Mouse (Mus musculus) kidney, embryonic 16.5 days (tissue): ENCODE measurements around the gene Gm26657. TPM values are rescaled to one million over a fixed set of nuclear protein-coding genes. Genes with fewer than 3 reads are reported as not detected.

Experiments used
- ATAC-seq: fragments of 200-750 bp; cut with Nextera tagmentation; 2 replicates; pipeline ENCODE4 v1.8.0; 2017; ENCODE audit warnings: moderate TSS enrichment; ENCODE audit not compliant: low FRiP score, low TSS enrichment
- H3K27ac ChIP-seq: fragments of 300-500 bp; sonication (generic); 2 replicates; pipeline ENCODE4 v1.5.1; 2014; ENCODE audit warnings: low read length
- H3K27me3 ChIP-seq: fragments of 300-500 bp; sonication (generic); 2 replicates; pipeline ENCODE4 v1.6.1; 2014; ENCODE audit warnings: low read length, control low read depth, mixed read lengths; ENCODE audit not compliant: insufficient read depth
- H3K36me3 ChIP-seq: fragments of 300-500 bp; sonication (generic); 2 replicates; pipeline ENCODE4 v1.6.1; 2014; ENCODE audit warnings: low read length, control low read depth, mixed read lengths; ENCODE audit not compliant: insufficient read depth
- H3K4me1 ChIP-seq: fragments of 300-500 bp; sonication (generic); 2 replicates; pipeline ENCODE4 v1.6.1; 2014; ENCODE audit warnings: low read length, control low read depth, mixed read lengths; ENCODE audit not compliant: insufficient read depth
- H3K4me2 ChIP-seq: fragments of 300-500 bp; sonication (generic); replicated peaks from 2 replicates; pipeline ENCODE4 v1.6.1; 2014; ENCODE audit warnings: low read depth, low read length
- H3K4me3 ChIP-seq: fragments of 300-500 bp; sonication (generic); 2 replicates; pipeline ENCODE4 v1.5.1; 2014; ENCODE audit warnings: mild to moderate bottlenecking, low read length
- H3K9ac ChIP-seq: fragments of 300-500 bp; sonication (generic); replicated peaks from 2 replicates; pipeline ENCODE4 v1.6.1; 2014; ENCODE audit warnings: low read length
- H3K9me3 ChIP-seq: fragments of 300-500 bp; sonication (generic); 2 replicates; pipeline ENCODE4 v1.6.1; 2016; ENCODE audit warnings: low read length, control low read depth
- WGBS: fragments of 180-500 bp; shearing (Covaris S2); extraction: QIAGEN DNeasy Blood & Tissue Kit; methylation state at CpG from one replicate; pipeline ENCODE4 v1.1.7; 2014; 5-methylcytosine and 5-hydroxymethylcytosine counted together
- polyA plus RNA-seq: library from polyadenylated mRNA; unstranded; fragments of >200 nt; fragmentation: Nextera tagmentation; extraction: Ambion mirVana; gene quantifications from 2 replicates; pipeline ENCODE4 v1.2.1, GENCODE M21; 2015

Gene Gm26657
- polyA plus RNA-seq, 1 experiment from 2014 or later, result not detected

DNA sequence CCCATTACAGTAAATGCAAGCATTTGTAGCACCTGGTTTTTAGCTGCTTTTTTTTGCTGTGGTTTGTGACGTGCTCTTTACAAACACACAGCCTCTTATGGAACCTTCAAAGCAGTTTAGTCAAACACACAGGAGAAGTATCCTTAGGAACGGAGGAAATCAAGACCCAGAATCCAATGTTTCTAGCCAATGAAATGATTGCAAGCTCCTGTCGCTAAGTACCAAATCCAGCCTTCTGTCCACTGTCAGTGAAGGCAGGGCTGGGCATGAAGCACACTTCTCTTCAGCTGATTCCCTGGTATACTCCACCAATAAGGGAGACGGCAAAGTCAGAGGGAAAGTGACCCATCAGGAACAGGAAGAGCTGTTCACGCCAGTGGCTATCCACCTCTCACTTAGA, 16.2 kb downstream of the Gm26657 start:
- Histone ChIP-seq H3K9ac (no peak overlapping the region), H3K27ac (no peak overlapping the region), H3K4me3 (no peak overlapping the region), H3K4me2 (no peak overlapping the region), H3K4me1 (no peaks in the 10 kb centered on the region), H3K36me3 (peaks cover 85% of the 10 kb centered on the region), H3K9me3 (no peaks in the 10 kb centered on the region), H3K27me3 (no peaks in the 10 kb centered on the region)
- no peak for ATAC-seq
- 95% methylated on average over 5 of the region's 5 CpGs for WGBS

DNA sequence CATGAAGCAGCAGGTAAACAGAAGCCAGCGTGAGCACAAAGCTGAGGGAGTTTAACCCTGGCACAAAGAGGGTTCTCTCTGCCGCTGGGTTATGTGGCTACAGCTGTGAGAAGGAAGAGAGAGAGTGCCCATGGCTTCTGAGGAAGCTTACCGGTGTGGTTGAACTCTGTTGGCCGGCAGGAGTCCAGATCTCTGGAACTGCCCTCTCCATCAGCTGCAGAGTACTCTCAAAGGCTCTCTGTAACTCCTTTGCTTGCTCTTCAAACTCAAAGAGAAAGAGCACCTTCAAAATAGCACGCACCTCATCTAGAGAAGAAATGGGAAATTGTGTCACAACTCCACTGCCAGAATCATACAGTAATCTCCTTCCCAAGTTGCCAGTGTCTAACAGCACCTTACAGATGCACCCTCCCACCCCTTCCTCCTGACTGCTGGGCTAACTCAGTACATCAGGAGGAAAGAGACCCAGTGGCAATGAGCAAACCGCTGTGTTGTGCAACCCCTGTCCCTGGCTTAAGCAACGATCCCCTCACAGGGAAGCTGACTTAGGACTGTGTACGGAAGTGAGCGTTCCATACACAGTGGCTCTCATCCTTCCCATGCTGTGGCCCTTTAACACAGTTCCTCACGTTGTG, 17.2 kb downstream of the Gm26657 start:
- no peaks in the 10 kb centered on the region for H3K9me3 ChIP-seq
- no peak overlapping the region for H3K9ac ChIP-seq
- no peaks in the 10 kb centered on the region for H3K4me1 ChIP-seq
- H3K4me2 ChIP-seq, result no peak overlapping the region
- no peak for ATAC-seq
- no peak overlapping the region for H3K27ac ChIP-seq
- H3K36me3 ChIP-seq, result peaks cover 84% of the 10 kb centered on the region
- no peak overlapping the region for H3K4me3 ChIP-seq
- H3K27me3 ChIP-seq, result no peaks in the 10 kb centered on the region
- 91% methylated on average over 10 of the region's 10 CpGs for WGBS

DNA sequence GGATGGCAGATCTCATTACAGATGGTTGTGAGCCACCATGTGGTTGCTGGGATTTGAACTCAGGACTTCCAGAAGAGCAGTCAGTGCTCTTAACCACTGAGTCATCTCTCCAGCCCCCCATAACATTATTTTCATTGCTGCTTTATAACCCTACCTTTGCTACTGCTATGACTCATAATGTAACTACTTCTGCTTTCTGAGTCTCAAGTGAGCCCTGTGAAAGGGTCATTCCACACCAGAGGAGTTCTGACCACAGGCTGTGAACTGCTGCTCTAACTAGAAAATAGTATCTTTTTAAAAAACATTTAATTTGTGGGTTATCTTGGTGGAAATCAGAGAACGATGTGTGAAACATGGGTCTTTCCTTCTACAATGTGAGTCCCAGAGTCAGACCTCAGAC, 17.8 kb downstream of the Gm26657 start:
- no peak overlapping the region for H3K4me3 ChIP-seq
- no peaks in the 10 kb centered on the region for H3K9me3 ChIP-seq
- peaks cover 86% of the 10 kb centered on the region for H3K36me3 ChIP-seq
- no peak overlapping the region for H3K27ac ChIP-seq
- H3K27me3 ChIP-seq, result no peaks in the 10 kb centered on the region
- H3K4me2 ChIP-seq, result no peak overlapping the region
- H3K9ac ChIP-seq, result no peak overlapping the region
- no peak for ATAC-seq
- WGBS, result 93% methylated on average over 1 of the region's 1 CpGs
- no peaks in the 10 kb centered on the region for H3K4me1 ChIP-seq

DNA sequence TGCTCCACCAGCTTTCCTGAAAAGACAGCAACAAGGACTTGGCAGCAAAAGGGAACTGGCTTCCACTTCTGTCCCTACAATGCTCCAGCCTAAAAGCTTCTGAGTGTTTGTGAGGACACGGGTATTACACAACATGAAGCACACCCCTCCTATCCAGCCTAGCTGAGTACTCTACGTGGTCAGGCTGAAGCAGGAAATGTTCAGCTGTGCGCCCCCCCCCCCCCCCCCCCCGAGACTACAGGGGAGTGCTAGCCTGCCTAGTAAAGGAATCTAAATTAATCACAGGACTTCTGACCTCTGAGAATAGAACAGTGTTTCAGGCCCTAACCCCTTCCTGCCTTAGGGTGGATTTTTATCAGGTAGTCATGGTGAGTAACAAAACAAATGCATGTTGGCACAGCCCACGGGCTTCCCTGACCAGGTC, 28.0 kb downstream of the Gm26657 start:
- 75% methylated on average over 5 of the region's 5 CpGs for WGBS
- H3K36me3 ChIP-seq, result peaks cover 79% of the 10 kb centered on the region
- no peak for ATAC-seq

DNA sequence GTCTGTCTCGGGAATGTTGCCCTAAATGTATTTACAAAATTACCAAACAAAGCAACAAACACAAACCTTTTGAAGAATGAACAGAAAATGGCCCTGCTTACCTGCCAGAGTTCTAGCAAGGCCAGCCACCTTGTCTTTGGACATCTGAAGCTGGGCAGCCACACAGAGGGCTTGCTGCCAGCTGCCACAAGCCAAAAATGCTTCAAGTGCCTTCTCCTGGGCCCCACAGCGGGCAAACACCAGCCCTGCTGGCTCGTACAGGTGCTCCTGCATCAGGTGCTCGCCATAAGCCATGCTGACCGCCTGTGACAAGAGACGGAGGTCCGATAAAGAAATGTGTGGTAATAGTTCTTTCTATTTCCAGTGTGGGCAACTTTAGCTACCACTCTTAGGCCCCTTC, 29.0 kb downstream of the Gm26657 start:
- no peak overlapping the region for H3K4me3 ChIP-seq
- H3K9me3 ChIP-seq, result no peaks in the 10 kb centered on the region
- no peak overlapping the region for H3K4me2 ChIP-seq
- no peak for ATAC-seq
- H3K36me3 ChIP-seq, result peaks cover 88% of the 10 kb centered on the region
- no peaks in the 10 kb centered on the region for H3K4me1 ChIP-seq
- H3K27me3 ChIP-seq, result no peaks in the 10 kb centered on the region
- WGBS, result 93% methylated on average over 7 of the region's 7 CpGs
- no peak overlapping the region for H3K9ac ChIP-seq
- H3K27ac ChIP-seq, result no peak overlapping the region

More for the DNA sequence above, 28.0 kb downstream of the Gm26657 start:
- Histone ChIP-seq H3K4me3 (no peak overlapping the region), H3K4me2 (no peak overlapping the region), H3K9ac (no peak overlapping the region), H3K4me1 (no peaks in the 10 kb centered on the region), H3K9me3 (no peaks in the 10 kb centered on the region), H3K27ac (no peak overlapping the region), H3K27me3 (no peaks in the 10 kb centered on the region)

DNA sequence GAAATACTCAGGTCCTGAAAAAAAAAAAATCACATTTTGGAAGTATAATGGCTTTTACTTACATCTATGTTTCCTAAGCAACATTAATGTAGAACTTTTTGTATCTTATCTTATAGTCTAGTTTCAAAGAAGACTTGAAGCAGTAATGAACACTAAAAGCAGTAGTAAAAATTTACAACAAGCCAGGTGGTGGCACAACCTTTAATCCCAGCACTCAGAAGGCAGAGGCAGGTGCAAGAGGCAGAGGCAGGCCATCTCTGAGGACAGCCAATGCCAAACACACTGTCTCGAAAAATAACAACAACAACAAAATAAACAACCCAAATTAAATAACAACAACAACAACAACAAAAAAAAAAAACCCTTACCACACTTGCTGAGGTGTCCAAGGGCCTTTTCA, 31.2 kb downstream of the Gm26657 start:
- H3K27me3 ChIP-seq, result no peaks in the 10 kb centered on the region
- H3K4me3 ChIP-seq, result no peak overlapping the region
- no peak overlapping the region for H3K27ac ChIP-seq
- WGBS, result 72% methylated on average over 1 of the region's 1 CpGs
- no peak overlapping the region for H3K4me2 ChIP-seq
- no peaks in the 10 kb centered on the region for H3K4me1 ChIP-seq
- H3K9me3 ChIP-seq, result no peaks in the 10 kb centered on the region
- no peak for ATAC-seq
- no peak overlapping the region for H3K9ac ChIP-seq
- peaks cover 86% of the 10 kb centered on the region for H3K36me3 ChIP-seq

Other genes starting within 250 kb of the Gm26657 start
- not detected in 2 replicates for gene Actl7b, start 1.4 kb downstream of the Gm26657 start, polyA plus RNA-seq
- gene Actl7a, start 3.3 kb downstream of the Gm26657 start, polyA plus RNA-seq, result not detected in 2 replicates
- 44.2 and 50.6 TPM in 2 replicates for gene Elp1, start 62.3 kb downstream of the Gm26657 start, polyA plus RNA-seq
- 17.9 and 20.6 TPM in 2 replicates for gene Fam206a, start 62.3 kb downstream of the Gm26657 start, polyA plus RNA-seq
- 38.7 and 39.7 TPM in 2 replicates for gene Ctnnal1, start 125.1 kb downstream of the Gm26657 start, polyA plus RNA-seq
- 9.1 and 9.6 TPM in 2 replicates for gene Tmem245, start 207.4 kb downstream of the Gm26657 start, polyA plus RNA-seq